Mouse (Mus musculus) myocyte (in vitro differentiated cells): ENCODE data around the gene Gm20388. TPM values are rescaled to one million over a fixed set of nuclear protein-coding genes. Genes with fewer than 3 reads are reported as not detected.
A peak's percentile ranks its signal among the peaks of the same experiment; 100 is the strongest.

Source experiments
- H3K27me3 ChIP-seq: one replicate; pipeline ENCODE4 v1.6.1; 2011; ENCODE audit not compliant: control insufficient read depth, insufficient read depth, insufficient read length
- H3K36me3 ChIP-seq: one replicate; pipeline ENCODE4 v1.6.1; 2011; ENCODE audit not compliant: control insufficient read depth, insufficient read depth
- H3K4me2 ChIP-seq: one replicate; pipeline ENCODE4 v1.6.1; 2011; ENCODE audit warnings: low read depth, control low read depth
- H3K4me3 ChIP-seq: one replicate; pipeline ENCODE4 v1.5.1; 2011; ENCODE audit warnings: mild to moderate bottlenecking, control low read depth, moderate library complexity
- H3K79me2 ChIP-seq: one replicate; pipeline ENCODE4 v1.6.1; 2011; ENCODE audit not compliant: control insufficient read depth, insufficient read depth
- H3ac ChIP-seq: one replicate; pipeline ENCODE4 v1.6.1; 2011; ENCODE audit not compliant: control insufficient read depth, insufficient read length
- CEBPB ChIP-seq: IDR thresholded peaks from 2 replicates; pipeline ENCODE4 v1.6.1; 2011; ENCODE audit warnings: mild to moderate bottlenecking, moderate library complexity; ENCODE audit not compliant: poor library complexity, insufficient read depth, severe bottlenecking
- E2F4 ChIP-seq: IDR thresholded peaks from one replicate; pipeline ENCODE4 v1.6.1; 2011; ENCODE audit warnings: mild to moderate bottlenecking, control low read depth, moderate library complexity; ENCODE audit not compliant: insufficient read depth
- MAX ChIP-seq: IDR thresholded peaks from one replicate; pipeline ENCODE4 v1.6.1; 2011; ENCODE audit warnings: low read depth, mild to moderate bottlenecking, control low read depth
- MYOD1 ChIP-seq, 3 experiments: IDR thresholded peaks; one replicate each; pipeline ENCODE4 v1.6.1; 2011; ENCODE audit warnings: control low read depth in 2 of 3, low read depth in 2 of 3, mild to moderate bottlenecking in 2 of 3, moderate library complexity in 1 of 3; ENCODE audit not compliant: insufficient read length in 2 of 3, control insufficient read depth in 1 of 3
- MYOG ChIP-seq, 3 experiments: IDR thresholded peaks; one replicate each; pipeline ENCODE4 v1.6.1; 2011; ENCODE audit warnings: control low read depth in 2 of 3, low read depth in 2 of 3, mild to moderate bottlenecking in 2 of 3; ENCODE audit not compliant: insufficient read length in 2 of 3, control insufficient read depth in 1 of 3, insufficient read depth in 1 of 3
- POLR2A ChIP-seq: IDR thresholded peaks from one replicate; pipeline ENCODE4 v1.6.1; 2011; ENCODE audit warnings: low read depth, mild to moderate bottlenecking, control low read depth, moderate library complexity; ENCODE audit not compliant: insufficient read length
- POLR2AphosphoS2 ChIP-seq: IDR thresholded peaks from one replicate; pipeline ENCODE4 v1.6.1; 2011; ENCODE audit warnings: low read depth, control low read depth; ENCODE audit not compliant: insufficient read length
- REST ChIP-seq: IDR thresholded peaks from one replicate; pipeline ENCODE4 v1.6.1; 2011; ENCODE audit warnings: mild to moderate bottlenecking, control low read depth, moderate library complexity; ENCODE audit not compliant: insufficient read depth, insufficient read length
- SRF ChIP-seq: IDR thresholded peaks from one replicate; pipeline ENCODE4 v1.6.1; 2011; ENCODE audit warnings: low read depth; ENCODE audit not compliant: control insufficient read depth, insufficient read length
- TCF12 ChIP-seq: IDR thresholded peaks from one replicate; pipeline ENCODE4 v1.6.1; 2011; ENCODE audit warnings: mild to moderate bottlenecking, control low read depth; ENCODE audit not compliant: poor library complexity, insufficient read depth, severe bottlenecking
- TCF3 ChIP-seq: IDR thresholded peaks from one replicate; pipeline ENCODE4 v1.6.1; 2011; ENCODE audit warnings: low read depth, control low read depth; ENCODE audit not compliant: insufficient read length
- USF1 ChIP-seq: IDR thresholded peaks from one replicate; pipeline ENCODE4 v1.6.1; 2011; ENCODE audit warnings: low read depth, mild to moderate bottlenecking, control low read depth, moderate library complexity
- polyA plus RNA-seq: library from polyadenylated mRNA; unstranded; fragments of >200 nt; fragmentation: generic; extraction: Trizol; gene quantifications from one replicate; pipeline ENCODE4 v1.2.1, GENCODE M21; 2012; ENCODE audit warnings: missing spikeins

Gm20388 gene
- polyA plus RNA-seq, 1 experiment = 15.3 TPM

- Histone ChIP-seq H3K36me3 (no peaks in the 10 kb centered on the region), H3K27me3 (no peaks in the 10 kb centered on the region), H3K79me2 (peaks cover 16% of the 10 kb centered on the region), H3K4me3 (no peak overlapping the region), H3ac (no peak overlapping the region), H3K4me2 (no peak overlapping the region)
- TF ChIP-seq E2F4 (no peak), POLR2A (no peak), USF1 (no peak), TCF3 (no peak), MAX (no peak), TCF12 (no peak), SRF (no peak), MYOD1 (IDR thresholded peaks at IDR 0.05; ENCODE audit: control insufficient read depth in 1 of 3, insufficient read length in 2 of 3, low read depth in 2 of 3) (no peak), CEBPB (no peak), MYOG (IDR thresholded peaks at IDR 0.05; ENCODE audit: control insufficient read depth in 1 of 3, insufficient read depth in 1 of 3, insufficient read length in 2 of 3, low read depth in 2 of 3) (no peak), POLR2AphosphoS2 (no peak), REST (no peak)
Measured at GRCm38 (mm10) chr8:123804586-123804985, 3893.9 kb downstream of the Gm20388 start.

GRCm38 (mm10) chr8:123805209-123805717 is 3894.6 kb downstream of the Gm20388 start:
- H3K79me2 ChIP-seq = peaks cover 16% of the 10 kb centered on the region
- H3ac ChIP-seq = peak overlapping the region; percentile 44
- H3K27me3 ChIP-seq = no peaks in the 10 kb centered on the region
- H3K36me3 ChIP-seq = no peaks in the 10 kb centered on the region
- peak overlapping the region; percentile 79 for H3K4me3 ChIP-seq
- TF ChIP-seq TCF3 = no peak
- TF ChIP-seq USF1 = no peak
- no peak for TF ChIP-seq POLR2AphosphoS2
- TF ChIP-seq MYOG (IDR thresholded peaks at IDR 0.05; ENCODE audit: control insufficient read depth in 1 of 3, insufficient read depth in 1 of 3, insufficient read length in 2 of 3, low read depth in 2 of 3) = no peak
- no peak for TF ChIP-seq TCF12
- TF ChIP-seq CEBPB = no peak
- no peak for TF ChIP-seq REST
- TF ChIP-seq SRF = no peak
- no peak for TF ChIP-seq POLR2A
- no peak for TF ChIP-seq E2F4
- no peak for TF ChIP-seq MAX
- no peak for TF ChIP-seq MYOD1 (IDR thresholded peaks at IDR 0.05; ENCODE audit: control insufficient read depth in 1 of 3, insufficient read length in 2 of 3, low read depth in 2 of 3)
- H3K4me2 ChIP-seq = peak overlapping the region; percentile 95

- Histone ChIP-seq H3ac (peak within 1 kb of the TSS; percentile 44), H3K4me2 (peak within 1 kb of the TSS; percentile 95), H3K27me3 (no peaks in the 10 kb centered on the region), H3K79me2 (peaks cover 16% of the 10 kb centered on the region), H3K4me3 (peak within 1 kb of the TSS; percentile 79), H3K36me3 (no peaks in the 10 kb centered on the region)
- TF ChIP-seq USF1 (no peak), SRF (no peak), MAX (no peak), POLR2A (peak; percentile 77), MYOG (IDR thresholded peaks at IDR 0.05; ENCODE audit: control insufficient read depth in 1 of 3, insufficient read depth in 1 of 3, insufficient read length in 2 of 3, low read depth in 2 of 3) (no peak)
Measured at GRCm38 (mm10) chr8:123805718-123806373, 3895.2 kb downstream of the Gm20388 start, which contains the start of gene Rab4a. Gene Rab4a (plus strand): TSS chr8:123805985.

GRCm38 (mm10) chr8:123806374-123806935 is 3895.8 kb downstream of the Gm20388 start:
- TF ChIP-seq E2F4 = no peak

GRCm38 (mm10) chr8:123807024-123807431 is 3896.4 kb downstream of the Gm20388 start:
- peaks cover 19% of the 10 kb centered on the region for H3K79me2 ChIP-seq
- no peaks in the 10 kb centered on the region for H3K27me3 ChIP-seq
- no peaks in the 10 kb centered on the region for H3K36me3 ChIP-seq
- peak overlapping the region; percentile 79 for H3K4me3 ChIP-seq
- no peak overlapping the region for H3ac ChIP-seq
- TF ChIP-seq MAX = no peak
- TF ChIP-seq SRF = no peak
- TF ChIP-seq MYOG (IDR thresholded peaks at IDR 0.05; ENCODE audit: control insufficient read depth in 1 of 3, insufficient read depth in 1 of 3, insufficient read length in 2 of 3, low read depth in 2 of 3) = no peak
- no peak for TF ChIP-seq REST
- no peak for TF ChIP-seq TCF3
- no peak for TF ChIP-seq MYOD1 (IDR thresholded peaks at IDR 0.05; ENCODE audit: control insufficient read depth in 1 of 3, insufficient read length in 2 of 3, low read depth in 2 of 3)
- no peak for TF ChIP-seq USF1
- no peak for TF ChIP-seq E2F4
- no peak for TF ChIP-seq POLR2A
- no peak for TF ChIP-seq TCF12
- TF ChIP-seq POLR2AphosphoS2 = no peak
- TF ChIP-seq CEBPB = no peak
- peak overlapping the region; percentile 95 for H3K4me2 ChIP-seq

More at GRCm38 (mm10) chr8:123806374-123806935, 3895.8 kb downstream of the Gm20388 start:
- H3ac ChIP-seq = peak overlapping the region; percentile 44
- H3K79me2 ChIP-seq = peaks cover 16% of the 10 kb centered on the region
- no peaks in the 10 kb centered on the region for H3K36me3 ChIP-seq
- H3K4me2 ChIP-seq = peak overlapping the region; percentile 95
- no peaks in the 10 kb centered on the region for H3K27me3 ChIP-seq
- peak overlapping the region; percentile 79 for H3K4me3 ChIP-seq
